Mouse (Mus musculus) left cerebral cortex, adult 2 months (tissue): Measurements from ENCODE around the gene Atcay. TPM values are rescaled to one million over a fixed set of nuclear protein-coding genes. Genes with fewer than 3 reads are reported as not detected.

Source experiments
- DNase-seq, 2 experiments: peaks; one replicate each; pipeline ENCODE4 v3.0.0; 2021 to 2022; ENCODE audit warnings: low spot score in 2 of 2, mixed read lengths in 1 of 2; ENCODE audit errors: extremely low spot score in 1 of 2
- H3K27ac ChIP-seq: fragments of 200-600 bp; 2 replicates; pipeline ENCODE4 v1.8.1; 2022
- H3K4me3 ChIP-seq: fragments of 200-600 bp; 2 replicates; pipeline ENCODE4 v1.8.1; 2022
- CTCF ChIP-seq: fragments of 200-600 bp; IDR thresholded peaks from 2 replicates; pipeline ENCODE4 v1.8.1; 2022; ENCODE audit warnings: antibody characterized with exemption, mild to moderate bottlenecking, moderate library complexity
- intact Hi-C: fragments of 180-260 bp; cut with DNase I; formaldehyde crosslinking; loops from one replicate; pipeline ENCODE4 v1.15.1; 2025
- microRNA-seq, 2 experiments: library from miRNA; unstranded; fragments of <30 nt; microRNA quantifications; one replicate each; pipeline ENCODE4 v1.2.0; 2021
- total RNA-seq, 2 experiments: library from RNA; stranded (reverse); gene quantifications; 2 replicates each; pipeline ENCODE4 v1.2.3; 2021

Gene Atcay
- total RNA-seq, 2 experiments from 2014 or later = 203 to 206 TPM

- Histone ChIP-seq H3K4me3 (no peak overlapping the region), H3K27ac (peak overlapping the region; percentile 50; the same call in 1 of the 2 replicates)
- DNase-seq = no peak
- no peak for TF ChIP-seq CTCF
- intact Hi-C loops = no loop called here
These were observed 75.9 kb downstream of the Atcay start for GRCm38 (mm10) chr10:81154736-81155135.

Small RNAs within 50 kb of the gene (microRNA-seq; reads per million reads assigned to microRNA genes)
- 35.6 to 49.9 reads per million in 2 experiments for gene Mir3057

Other genes starting within 250 kb of the Atcay start
- 100 to 1,000 TPM in 1 of 2 experiments, 10 to 100 TPM in 1; 66.6 to 111 TPM for gene Gng7, start 215.9 kb downstream of the Atcay start, total RNA-seq
- gene Diras1, start 205.2 kb downstream of the Atcay start, total RNA-seq = 100 to 1,000 TPM; 100 to 116 TPM
- gene Slc39a3, start 193.4 kb downstream of the Atcay start, total RNA-seq = 10 to 100 TPM; 61.3 to 62.5 TPM
- gene Sgta, start 170.7 kb downstream of the Atcay start, total RNA-seq = 100 to 1,000 TPM; 171 to 173 TPM
- gene Thop1, start 160.8 kb downstream of the Atcay start, total RNA-seq = 10 to 100 TPM; 51.0 to 51.1 TPM
- under 1 TPM; 0.25 to 0.33 TPM for gene Creb3l3, start 132.0 kb downstream of the Atcay start, total RNA-seq
- gene Map2k2, start 124.9 kb downstream of the Atcay start, total RNA-seq = 100 to 1,000 TPM; 136 to 150 TPM
- gene Zbtb7a, start 95.6 kb downstream of the Atcay start, total RNA-seq = 100 to 1,000 TPM; 130 to 132 TPM
- 10 to 100 TPM; 26.7 to 32.0 TPM for gene Pias4, start 62.9 kb downstream of the Atcay start, total RNA-seq
- 100 to 1,000 TPM; 884 to 901 TPM for gene Eef2, start 54.2 kb downstream of the Atcay start, total RNA-seq
- gene Dapk3, start 47.8 kb downstream of the Atcay start, total RNA-seq = 10 to 100 TPM; 74.6 to 89.4 TPM
- gene 4930442H23Rik, start 47.0 kb downstream of the Atcay start, total RNA-seq = not detected
- gene Nmrk2, start 28.8 kb downstream of the Atcay start, total RNA-seq = under 1 TPM in 1 of 2 experiments, not detected in 1; 0.42 TPM
- 10 to 100 TPM; 70.9 to 76.2 TPM for gene Zfr2, start 2.3 kb upstream of the Atcay start, total RNA-seq
- gene Matk, start 22.1 kb upstream of the Atcay start, total RNA-seq = 100 to 1,000 TPM; 212 to 221 TPM
- gene Mrpl54, start 36.1 kb upstream of the Atcay start, total RNA-seq = 10 to 100 TPM; 41.3 to 42.8 TPM
- gene Apba3, start 36.1 kb upstream of the Atcay start, total RNA-seq = 10 to 100 TPM; 35.8 to 38.6 TPM
- gene Tjp3, start 60.7 kb upstream of the Atcay start, total RNA-seq = under 1 TPM; 0.26 to 0.45 TPM
- 100 to 1,000 TPM; 431 TPM for gene Pip5k1c, start 62.1 kb upstream of the Atcay start, total RNA-seq
- 10 to 100 TPM; 31.3 to 31.8 TPM for gene Cactin, start 90.3 kb upstream of the Atcay start, total RNA-seq
- gene Tbxa2r, start 97.9 kb upstream of the Atcay start, total RNA-seq = under 1 TPM; 0.70 to 0.82 TPM
- gene Gipc3, start 112.4 kb upstream of the Atcay start, total RNA-seq = 1 to 10 TPM; 1.7 to 2.1 TPM
- gene Hmg20b, start 119.6 kb upstream of the Atcay start, total RNA-seq = 10 to 100 TPM; 27.3 to 29.5 TPM
- gene Mfsd12, start 126.7 kb upstream of the Atcay start, total RNA-seq = 10 to 100 TPM; 38.2 to 40.2 TPM
- 1 to 10 TPM in 1 of 2 experiments, under 1 TPM in 1; 1.00 to 1.3 TPM for gene 4930404N11Rik, start 135.0 kb upstream of the Atcay start, total RNA-seq
- 10 to 100 TPM; 69.1 to 70.6 TPM for gene Fzr1, start 147.7 kb upstream of the Atcay start, total RNA-seq
- 10 to 100 TPM; 87.1 to 95.1 TPM for gene Dohh, start 153.6 kb upstream of the Atcay start, total RNA-seq
- 1 to 10 TPM; 2.0 to 3.4 TPM for gene Gm48551, start 153.6 kb upstream of the Atcay start, total RNA-seq
- 1 to 10 TPM; 5.1 to 7.1 TPM for gene Gm48552, start 158.2 kb upstream of the Atcay start, total RNA-seq
- 1 to 10 TPM; 1.3 to 1.4 TPM for gene Smim24, start 162.2 kb upstream of the Atcay start, total RNA-seq
- gene Nfic, start 224.8 kb upstream of the Atcay start, total RNA-seq = 10 to 100 TPM; 93.4 to 94.9 TPM